Mouse (Mus musculus) G1E (cell line): ENCODE data around the gene Smarca4. TPM values are rescaled to one million over a fixed set of nuclear protein-coding genes. Genes with fewer than 3 reads are reported as not detected.

Experiments
- ATAC-seq: 2 replicates; pipeline ENCODE4 v1.8.0; 2016; ENCODE audit warnings: mild to moderate bottlenecking; ENCODE audit not compliant: insufficient number of reproducible peaks, poor library complexity, low FRiP score, severe bottlenecking; ENCODE audit errors: extremely low read depth
- DNase-seq: peaks from one replicate; pipeline ENCODE4 v3.0.0; 2012; ENCODE audit warnings: low spot score
- H3K27me3 ChIP-seq: 2 replicates; pipeline ENCODE4 v1.6.1; 2012; ENCODE audit warnings: mild to moderate bottlenecking, low read length, inconsistent platforms; ENCODE audit not compliant: insufficient read depth
- H3K36me3 ChIP-seq: replicated peaks from 2 replicates; pipeline ENCODE3; 2012; ENCODE audit warnings: mild to moderate bottlenecking, inconsistent platforms
- H3K4me1 ChIP-seq: 2 replicates; pipeline ENCODE4 v1.6.1; 2012; ENCODE audit warnings: low read depth, low read length, inconsistent platforms, mixed read lengths; ENCODE audit not compliant: insufficient read depth
- H3K4me3 ChIP-seq: 2 replicates; pipeline ENCODE4 v1.5.1; 2012; ENCODE audit warnings: low read depth, mild to moderate bottlenecking, inconsistent platforms, low read length, moderate library complexity, mixed read lengths
- H3K9me3 ChIP-seq: replicated peaks from 2 replicates; pipeline ENCODE4 v1.6.1; 2012; ENCODE audit warnings: inconsistent platforms
- CTCF ChIP-seq: IDR thresholded peaks from 2 replicates; pipeline ENCODE4 v1.5.1; 2012; ENCODE audit warnings: low read depth, low read length, inconsistent platforms, mixed read lengths
- GATA1 ChIP-seq: IDR thresholded peaks from 2 replicates; pipeline ENCODE4 v1.6.1; 2012; ENCODE audit warnings: borderline replicate concordance, low read length, inconsistent platforms, mixed read lengths
- GATA2 ChIP-seq: IDR thresholded peaks from 2 replicates; pipeline ENCODE4 v1.6.1; 2012; ENCODE audit warnings: low read depth, low read length, inconsistent platforms, borderline replicate concordance
- POLR2AphosphoS5 ChIP-seq: IDR thresholded peaks from 2 replicates; pipeline ENCODE4 v1.6.1; 2012; ENCODE audit warnings: low read depth, low read length, inconsistent platforms; ENCODE audit not compliant: insufficient replicate concordance
- TAL1 ChIP-seq: conservative IDR thresholded peaks from 2 replicates; pipeline ENCODE4 v1.6.1; 2012; ENCODE audit warnings: low read depth, low read length, inconsistent platforms, mixed read lengths
- polyA plus RNA-seq: library from polyadenylated mRNA; stranded (reverse); fragments of >175 nt; gene quantifications from 2 replicates; pipeline ENCODE4 v1.2.3, GENCODE M21; 2012
- total RNA-seq, 2 experiments: library from RNA; stranded (forward) in 1 of 2; stranded (reverse) in 1 of 2; fragments of 200-1000 nt in 1 of 2; fragments of >200 nt in 1 of 2; fragmentation: Nextera tagmentation in 1 of 2; gene quantifications; 2 replicates each; pipeline ENCODE4 v1.2.3; 2014 to 2017

The Smarca4 gene
- total and polyA plus RNA-seq, 3 experiments: 46.1 to 220 (median 85.6) TPM

DNA sequence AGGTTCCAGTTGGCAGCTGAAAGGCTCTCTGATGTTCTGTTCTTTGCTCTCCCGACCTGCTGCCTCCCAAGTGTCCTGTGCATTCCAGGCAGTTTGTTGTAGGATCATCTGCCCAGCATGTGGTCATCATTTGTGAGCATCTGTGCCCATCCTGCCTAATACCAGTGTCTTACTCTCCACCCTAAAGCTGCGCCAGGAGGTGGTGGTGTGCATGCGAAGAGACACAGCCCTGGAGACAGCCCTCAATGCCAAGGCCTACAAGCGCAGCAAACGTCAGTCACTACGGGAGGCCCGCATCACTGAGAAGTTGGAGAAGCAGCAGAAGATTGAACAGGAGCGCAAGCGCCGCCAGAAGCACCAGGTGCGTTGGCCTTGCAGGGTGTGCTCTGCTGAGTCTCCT, 23.1 kb downstream of the Smarca4 start:
- ATAC-seq (no peak), DNase-seq (no peak)
- H3K36me3 ChIP-seq: peaks cover 99% of the 10 kb centered on the region
- peaks cover 2% of the 10 kb centered on the region; the same call in 1 of the 2 replicates for H3K4me1 ChIP-seq
- H3K4me3 ChIP-seq: no peak overlapping the region
- TF ChIP-seq POLR2AphosphoS5: no peak
- no peak for TF ChIP-seq GATA1
- TF ChIP-seq CTCF: no peak
- no peak for TF ChIP-seq TAL1
- TF ChIP-seq GATA2: no peak
- no peaks in the 10 kb centered on the region for H3K9me3 ChIP-seq
- no peaks in the 10 kb centered on the region; the same call in 1 of the 2 replicates for H3K27me3 ChIP-seq

GRCm38 (mm10) chr9:21646366-21646765, 30.4 kb downstream of the Smarca4 start:
- Histone ChIP-seq H3K4me3 (no peak overlapping the region), H3K27me3 (no peaks in the 10 kb centered on the region), H3K36me3 (peaks cover 90% of the 10 kb centered on the region), H3K4me1 (no peaks in the 10 kb centered on the region), H3K9me3 (no peaks in the 10 kb centered on the region)
- TF ChIP-seq GATA2 (no peak), CTCF (no peak)
- DNase-seq (no peak), ATAC-seq (no peak)

DNA sequence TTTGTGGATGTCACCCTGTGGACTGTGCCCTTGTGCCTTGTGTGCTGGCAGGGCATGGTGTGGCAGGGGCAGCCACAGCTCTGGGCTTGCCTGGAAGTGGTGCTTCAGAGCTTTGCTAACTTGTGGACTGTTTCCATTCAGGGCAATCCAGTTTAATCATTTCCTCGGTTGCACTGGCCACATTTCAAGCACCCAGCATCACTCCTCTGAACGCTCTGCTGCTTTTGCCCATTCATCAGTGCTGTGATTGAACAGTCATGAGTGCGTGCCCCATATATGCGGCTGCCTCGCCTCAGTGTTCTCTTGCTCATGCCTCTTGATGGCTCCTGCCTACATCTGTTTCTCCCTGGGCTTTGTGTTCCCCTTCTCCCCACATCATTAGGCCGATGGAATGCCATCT, 31.8 kb downstream of the Smarca4 start:
- DNase-seq: no peak
- Histone ChIP-seq H3K4me3 (no peak overlapping the region), H3K9me3 (no peaks in the 10 kb centered on the region), H3K4me1 (no peaks in the 10 kb centered on the region), H3K27me3 (no peaks in the 10 kb centered on the region), H3K36me3 (peaks cover 89% of the 10 kb centered on the region)
- no peak for TF ChIP-seq GATA2
- no peak for TF ChIP-seq POLR2AphosphoS5
- TF ChIP-seq CTCF: no peak
- TF ChIP-seq TAL1: no peak
- TF ChIP-seq GATA1: no peak
- ATAC-seq: no peak

GRCm38 (mm10) chr9:21652263-21652662, 36.3 kb downstream of the Smarca4 start:
- Histone ChIP-seq H3K4me3 (no peak overlapping the region), H3K36me3 (peaks cover 91% of the 10 kb centered on the region), H3K27me3 (no peaks in the 10 kb centered on the region), H3K9me3 (no peaks in the 10 kb centered on the region), H3K4me1 (no peaks in the 10 kb centered on the region)
- no peak for DNase-seq
- ATAC-seq: no peak
- no peak for TF ChIP-seq CTCF
- TF ChIP-seq GATA2: no peak
- TF ChIP-seq TAL1: no peak
- TF ChIP-seq POLR2AphosphoS5: no peak
- TF ChIP-seq GATA1: no peak

- no peak for ATAC-seq
- no peaks in the 10 kb centered on the region for H3K27me3 ChIP-seq
- H3K36me3 ChIP-seq: peaks cover 90% of the 10 kb centered on the region
- H3K4me3 ChIP-seq: no peak overlapping the region
- no peaks in the 10 kb centered on the region for H3K9me3 ChIP-seq
- DNase-seq: no peak
- H3K4me1 ChIP-seq: no peaks in the 10 kb centered on the region
- TF ChIP-seq GATA2 (no peak), GATA1 (no peak), POLR2AphosphoS5 (no peak), TAL1 (no peak), CTCF (no peak)
Observed at GRCm38 (mm10) chr9:21653253-21653652, 37.3 kb downstream of the Smarca4 start.

- H3K9me3 ChIP-seq: no peaks in the 10 kb centered on the region
- DNase-seq: no peak
Observed at GRCm38 (mm10) chr9:21662034-21662433, 46.1 kb downstream of the Smarca4 start.

DNA sequence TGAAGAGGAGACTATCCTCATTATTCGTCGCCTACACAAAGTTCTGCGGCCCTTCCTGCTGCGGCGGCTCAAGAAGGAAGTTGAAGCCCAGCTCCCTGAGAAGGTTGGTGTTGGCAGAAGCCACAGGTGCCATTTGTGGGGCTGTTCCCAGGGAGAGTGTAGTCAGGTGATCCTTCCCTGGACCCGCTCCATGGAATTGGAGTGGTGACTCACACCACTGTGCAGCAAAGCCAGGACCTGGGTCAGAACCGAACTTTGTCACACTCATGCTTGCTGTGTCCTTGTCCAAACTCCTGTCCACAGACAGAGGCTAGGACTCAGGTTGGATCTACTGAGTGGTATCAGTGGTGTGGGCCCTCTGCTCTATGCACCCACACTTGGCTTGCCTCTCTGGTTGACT, 53.0 kb downstream of the Smarca4 start:
- Histone ChIP-seq H3K36me3 (peaks cover 100% of the 10 kb centered on the region), H3K4me1 (no peaks in the 10 kb centered on the region), H3K27me3 (no peaks in the 10 kb centered on the region), H3K9me3 (no peaks in the 10 kb centered on the region), H3K4me3 (no peak overlapping the region)
- DNase-seq: no peak
- TF ChIP-seq CTCF (no peak), GATA2 (no peak), POLR2AphosphoS5 (no peak)
- ATAC-seq: no peak

More at GRCm38 (mm10) chr9:21662034-21662433, 46.1 kb downstream of the Smarca4 start:
- no peak for ATAC-seq
- peaks cover 98% of the 10 kb centered on the region for H3K36me3 ChIP-seq
- H3K27me3 ChIP-seq: no peaks in the 10 kb centered on the region
- H3K4me1 ChIP-seq: no peaks in the 10 kb centered on the region
- H3K4me3 ChIP-seq: no peak overlapping the region
- TF ChIP-seq TAL1 (no peak), GATA2 (no peak), CTCF (no peak), GATA1 (no peak), POLR2AphosphoS5 (no peak)
